Mouse (Mus musculus) thymus, adult 2 months (tissue): ENCODE data around the gene Slc22a1.

ENCODE experiments used
- CTCF ChIP-seq: fragments of 200-500 bp; IDR thresholded peaks from 2 replicates; pipeline ENCODE4 v1.5.1; 2012; ENCODE audit warnings: mild to moderate bottlenecking, control low read depth, low read length, moderate library complexity, borderline replicate concordance; ENCODE audit not compliant: control insufficient read depth, poor library complexity, insufficient read depth; ENCODE audit errors: extremely low read depth
- POLR2A ChIP-seq: fragments of 200-500 bp; IDR thresholded peaks from 2 replicates; pipeline ENCODE4 v1.6.1; 2012; ENCODE audit warnings: mild to moderate bottlenecking, low read length, control low read depth, moderate library complexity; ENCODE audit not compliant: control insufficient read depth, poor library complexity, insufficient read depth; ENCODE audit errors: extremely low read depth

GRCm38 (mm10) chr17:12721118-12721886 is 45.7 kb upstream of the Slc22a1 start:
- TF ChIP-seq POLR2A (no peak), CTCF (no peak)
